Mouse (Mus musculus) neural tube, embryonic 12.5 days (tissue): ENCODE results near the gene Nid1. TPM values are rescaled to one million over a fixed set of nuclear protein-coding genes. Genes with fewer than 3 reads are reported as not detected.
"Not testable (repeated sequence)": the region's sequence is repeated elsewhere in the genome, so short reads cannot be mapped to it uniquely, and the experiment has no call there.

Experiments
- ATAC-seq: fragments of 200-750 bp; cut with Nextera tagmentation; 2 replicates; pipeline ENCODE4 v1.8.0; 2017; ENCODE audit warnings: low read depth, mild to moderate bottlenecking, moderate TSS enrichment, moderate library complexity; ENCODE audit not compliant: low FRiP score
- H3K27ac ChIP-seq: fragments of 300-500 bp; sonication (generic); 2 replicates; pipeline ENCODE4 v1.5.1; 2016
- H3K27me3 ChIP-seq: fragments of 300-500 bp; sonication (generic); replicated peaks from 2 replicates; pipeline ENCODE4 v1.6.1; 2016; ENCODE audit warnings: mild to moderate bottlenecking
- H3K36me3 ChIP-seq: fragments of 300-500 bp; sonication (generic); 2 replicates; pipeline ENCODE4 v1.6.1; 2016; ENCODE audit warnings: mild to moderate bottlenecking
- H3K4me1 ChIP-seq: fragments of 300-500 bp; sonication (generic); 2 replicates; pipeline ENCODE4 v1.6.1; 2016
- H3K4me2 ChIP-seq: fragments of 300-500 bp; sonication (generic); replicated peaks from 2 replicates; pipeline ENCODE4 v1.6.1; 2016; ENCODE audit warnings: mild to moderate bottlenecking
- H3K4me3 ChIP-seq: fragments of 300-500 bp; sonication (generic); 2 replicates; pipeline ENCODE4 v1.5.1; 2016
- H3K9ac ChIP-seq: fragments of 300-500 bp; sonication (generic); 2 replicates; pipeline ENCODE4 v1.6.1; 2016; ENCODE audit warnings: mild to moderate bottlenecking
- H3K9me3 ChIP-seq: fragments of 300-500 bp; sonication (generic); 2 replicates; pipeline ENCODE4 v1.6.1; 2016; ENCODE audit warnings: mild to moderate bottlenecking
- WGBS: fragments of 180-500 bp; shearing (Covaris S2); methylation state at CpG from one replicate; pipeline ENCODE4 v1.1.7; 2016; 5-methylcytosine and 5-hydroxymethylcytosine counted together
- polyA plus RNA-seq: library from polyadenylated mRNA; unstranded; fragments of >200 nt; fragmentation: Nextera tagmentation; extraction: Ambion mirVana; gene quantifications from 2 replicates; pipeline ENCODE4 v1.2.1, GENCODE M21; 2016

Nid1 gene
- polyA plus RNA-seq, 1 experiment from 2014 or later, result 60.2 TPM

GRCm38 (mm10) chr13:13460521-13461138, 23.3 kb downstream of the Nid1 start:
- H3K9me3 ChIP-seq, result no peaks in the 10 kb centered on the region
- no peak overlapping the region for H3K4me3 ChIP-seq
- no peak overlapping the region for H3K9ac ChIP-seq
- H3K27ac ChIP-seq, result no peak overlapping the region
- H3K4me1 ChIP-seq, result no peaks in the 10 kb centered on the region
- no peaks in the 10 kb centered on the region for H3K36me3 ChIP-seq
- H3K4me2 ChIP-seq, result no peak overlapping the region
- 89% methylated on average over 2 of the region's 2 CpGs for WGBS
- no peak for ATAC-seq
- H3K27me3 ChIP-seq, result no peaks in the 10 kb centered on the region

GRCm38 (mm10) chr13:13461446-13462192, 24.3 kb downstream of the Nid1 start:
- Histone ChIP-seq H3K36me3 (no peaks in the 10 kb centered on the region), H3K4me3 (no peak overlapping the region), H3K4me2 (no peak overlapping the region), H3K9ac (no peak overlapping the region), H3K9me3 (no peaks in the 10 kb centered on the region), H3K27ac (no peak overlapping the region), H3K4me1 (no peaks in the 10 kb centered on the region), H3K27me3 (no peaks in the 10 kb centered on the region)
- ATAC-seq, result no peak
- 78% methylated on average over 4 of the region's 4 CpGs for WGBS

- no peak for ATAC-seq
- no peaks in the 10 kb centered on the region for H3K27me3 ChIP-seq
- 89% methylated on average over 3 of the region's 3 CpGs for WGBS
- H3K4me1 ChIP-seq, result no peaks in the 10 kb centered on the region
- H3K36me3 ChIP-seq, result no peaks in the 10 kb centered on the region
- no peak overlapping the region for H3K27ac ChIP-seq
- H3K4me3 ChIP-seq, result no peak overlapping the region
- no peak overlapping the region for H3K9ac ChIP-seq
- no peaks in the 10 kb centered on the region for H3K9me3 ChIP-seq
- H3K4me2 ChIP-seq, result no peak overlapping the region
These were observed 26.6 kb downstream of the Nid1 start for GRCm38 (mm10) chr13:13463949-13464348.

DNA sequence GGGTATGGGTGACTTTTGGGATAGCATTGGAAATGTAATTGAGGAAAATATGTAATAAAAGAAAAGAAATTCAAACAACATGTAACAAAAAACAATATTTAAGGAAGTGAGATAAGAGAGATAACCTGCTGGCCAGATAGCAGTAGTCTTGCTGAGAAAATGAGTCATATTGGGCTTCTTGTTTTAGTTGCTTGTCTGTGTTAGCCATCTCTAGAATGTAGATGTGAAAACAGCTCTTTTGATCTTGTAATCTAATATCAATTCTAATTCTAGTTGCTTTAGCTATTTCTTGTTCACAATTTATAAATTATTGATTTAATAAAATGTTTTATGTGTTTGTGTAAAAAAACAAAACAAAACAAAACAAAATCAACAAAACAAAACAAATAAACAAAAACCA, 29.9 kb downstream of the Nid1 start:
- H3K4me3 ChIP-seq, H3K4me2 ChIP-seq, H3K9me3 ChIP-seq, H3K27me3 ChIP-seq, H3K4me1 ChIP-seq, ATAC-seq, H3K9ac ChIP-seq, H3K27ac ChIP-seq, H3K36me3 ChIP-seq: not testable (repeated sequence)

- H3K4me3 ChIP-seq, result no peak overlapping the region
- H3K4me1 ChIP-seq, result no peaks in the 10 kb centered on the region
- no peak overlapping the region for H3K4me2 ChIP-seq
- H3K9ac ChIP-seq, result no peak overlapping the region
- WGBS, result 87% methylated on average over 4 of the region's 4 CpGs
- no peaks in the 10 kb centered on the region for H3K36me3 ChIP-seq
- no peaks in the 10 kb centered on the region for H3K27me3 ChIP-seq
- no peak overlapping the region for H3K27ac ChIP-seq
- ATAC-seq, result peak; percentile 29; the same call in 1 of the 2 replicates
- H3K9me3 ChIP-seq, result no peaks in the 10 kb centered on the region
These were observed 31.2 kb downstream of the Nid1 start for GRCm38 (mm10) chr13:13468513-13468912.

GRCm38 (mm10) chr13:13471334-13471757, 34.0 kb downstream of the Nid1 start:
- no peaks in the 10 kb centered on the region for H3K27me3 ChIP-seq
- no peaks in the 10 kb centered on the region for H3K36me3 ChIP-seq
- H3K27ac ChIP-seq, result no peak overlapping the region
- H3K4me1 ChIP-seq, result no peaks in the 10 kb centered on the region
- ATAC-seq, result no peak
- no peak overlapping the region for H3K4me3 ChIP-seq
- H3K4me2 ChIP-seq, result no peak overlapping the region
- H3K9me3 ChIP-seq, result no peaks in the 10 kb centered on the region
- WGBS, result 88% methylated on average over 3 of the region's 3 CpGs
- no peak overlapping the region for H3K9ac ChIP-seq

DNA sequence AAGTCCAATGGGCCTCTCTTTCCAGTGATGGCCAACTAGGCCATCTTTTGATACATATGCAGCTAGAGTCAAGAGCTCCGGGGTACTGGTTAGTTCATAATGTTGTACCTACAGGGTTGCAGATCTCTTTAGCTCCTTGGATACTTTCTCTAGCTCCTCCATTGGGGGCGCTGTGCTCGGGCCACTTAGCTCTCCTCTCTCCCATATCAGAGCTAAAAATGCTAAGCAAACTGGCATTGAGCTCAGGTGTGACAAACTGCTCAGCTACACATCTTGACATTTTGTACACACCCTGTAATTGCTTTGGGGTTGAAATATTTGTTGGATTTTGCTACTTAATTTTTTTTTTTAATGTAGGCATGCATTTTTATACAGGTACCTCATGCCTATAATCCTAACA, 37.1 kb downstream of the Nid1 start:
- H3K27ac ChIP-seq, ATAC-seq, H3K4me1 ChIP-seq, H3K9ac ChIP-seq, H3K4me2 ChIP-seq, H3K4me3 ChIP-seq, H3K27me3 ChIP-seq, H3K9me3 ChIP-seq, H3K36me3 ChIP-seq: not testable (repeated sequence)
- 76% methylated on average over 3 of the region's 3 CpGs for WGBS

GRCm38 (mm10) chr13:13474991-13475390, 37.6 kb downstream of the Nid1 start:
- WGBS, result 59% methylated on average over 2 of the region's 2 CpGs
- Histone ChIP-seq H3K4me2 (no peak overlapping the region), H3K27ac (no peak overlapping the region), H3K9ac (no peak overlapping the region), H3K27me3 (no peaks in the 10 kb centered on the region), H3K36me3 (no peaks in the 10 kb centered on the region), H3K9me3 (no peaks in the 10 kb centered on the region), H3K4me3 (no peak overlapping the region), H3K4me1 (no peaks in the 10 kb centered on the region)
- no peak for ATAC-seq

- Histone ChIP-seq H3K4me3 (no peak overlapping the region), H3K36me3 (no peaks in the 10 kb centered on the region), H3K4me1 (no peaks in the 10 kb centered on the region; the same call in none of the 2 replicates), H3K27ac (no peak overlapping the region), H3K9me3 (no peaks in the 10 kb centered on the region), H3K27me3 (no peaks in the 10 kb centered on the region), H3K4me2 (no peak overlapping the region), H3K9ac (no peak overlapping the region)
- 89% methylated on average over 2 of the region's 2 CpGs for WGBS
- ATAC-seq, result no peak
These were observed 39.2 kb downstream of the Nid1 start for GRCm38 (mm10) chr13:13476568-13476967.

DNA sequence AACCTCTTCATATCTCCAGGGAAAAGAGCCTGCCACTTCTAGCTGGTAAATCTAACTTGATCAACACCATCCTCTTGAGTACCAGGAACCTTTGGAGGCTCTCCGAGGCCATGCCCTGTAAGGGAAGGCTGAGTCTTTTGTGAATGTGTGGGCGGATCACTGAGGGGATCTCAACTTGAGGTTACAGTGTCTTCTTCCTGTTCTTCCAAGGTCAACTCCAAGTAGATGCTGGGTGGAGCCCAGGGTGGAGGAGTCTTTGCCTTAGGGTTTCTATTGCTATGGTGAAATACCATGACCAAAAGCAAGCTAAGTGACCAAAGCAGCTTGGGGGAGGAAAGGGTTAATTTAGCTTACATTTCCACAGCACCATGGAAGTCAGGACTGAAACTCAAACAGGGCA, 39.7 kb downstream of the Nid1 start:
- no peak overlapping the region for H3K4me3 ChIP-seq
- H3K36me3 ChIP-seq, result no peaks in the 10 kb centered on the region
- H3K4me1 ChIP-seq, result no peaks in the 10 kb centered on the region; the same call in none of the 2 replicates
- ATAC-seq, result no peak
- no peak overlapping the region for H3K9ac ChIP-seq
- H3K27ac ChIP-seq, result no peak overlapping the region
- no peak overlapping the region for H3K4me2 ChIP-seq
- H3K27me3 ChIP-seq, result no peaks in the 10 kb centered on the region
- WGBS, result 91% methylated on average over 2 of the region's 2 CpGs
- no peaks in the 10 kb centered on the region for H3K9me3 ChIP-seq

DNA sequence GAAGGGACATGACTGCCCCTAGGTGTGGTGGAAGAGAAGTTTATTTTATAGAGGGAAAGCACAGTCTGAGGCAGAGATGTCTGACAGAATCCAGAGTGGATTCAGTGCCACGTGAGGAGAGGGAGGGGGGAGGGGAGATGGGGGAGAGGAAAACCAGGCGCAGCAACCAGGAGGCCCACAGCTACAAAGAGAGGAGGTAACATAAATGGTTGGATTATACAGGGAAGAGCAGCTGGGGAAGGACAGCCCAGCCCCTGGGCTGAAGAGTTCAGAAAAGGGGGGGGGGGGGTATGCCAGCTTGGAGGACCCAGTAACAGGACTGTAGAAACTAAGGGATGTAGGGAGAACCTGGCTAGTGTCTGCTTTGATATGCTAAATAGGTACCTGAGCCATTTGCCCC, 42.6 kb downstream of the Nid1 start:
- Histone ChIP-seq H3K9ac (no peak overlapping the region), H3K4me2 (no peak overlapping the region), H3K27ac (no peak overlapping the region), H3K36me3 (no peaks in the 10 kb centered on the region), H3K4me3 (no peak overlapping the region), H3K9me3 (no peaks in the 10 kb centered on the region), H3K4me1 (no peaks in the 10 kb centered on the region; the same call in none of the 2 replicates), H3K27me3 (no peaks in the 10 kb centered on the region)
- no peak for ATAC-seq
- WGBS, result 10% methylated on average over 2 of the region's 2 CpGs

GRCm38 (mm10) chr13:13481033-13481432, 43.7 kb downstream of the Nid1 start:
- peak; percentile 74 for ATAC-seq
- no peaks in the 10 kb centered on the region for H3K9me3 ChIP-seq
- no peak overlapping the region for H3K9ac ChIP-seq
- no peak overlapping the region for H3K27ac ChIP-seq
- 22% methylated on average over 5 of the region's 5 CpGs for WGBS
- no peaks in the 10 kb centered on the region for H3K27me3 ChIP-seq
- H3K36me3 ChIP-seq, result no peaks in the 10 kb centered on the region
- no peak overlapping the region for H3K4me3 ChIP-seq
- peaks cover 4% of the 10 kb centered on the region for H3K4me1 ChIP-seq
- no peak overlapping the region for H3K4me2 ChIP-seq
